Mouse (Mus musculus) neural tube, embryonic 15.5 days (tissue): ENCODE measurements around the gene Hdhd3. TPM values are rescaled to one million over a fixed set of nuclear protein-coding genes. Genes with fewer than 3 reads are reported as not detected.
"Not testable (repeated sequence)": the region's sequence is repeated elsewhere in the genome, so short reads cannot be mapped to it uniquely, and the experiment has no call there.

Source experiments
- ATAC-seq: fragments of 200-750 bp; cut with Nextera tagmentation; 2 replicates; pipeline ENCODE4 v1.8.0; 2017; ENCODE audit warnings: mild to moderate bottlenecking, moderate TSS enrichment, moderate library complexity; ENCODE audit not compliant: low FRiP score
- H3K27ac ChIP-seq: fragments of 300-500 bp; sonication (generic); replicated peaks from 2 replicates; pipeline ENCODE4 v1.5.1; 2015; ENCODE audit warnings: mild to moderate bottlenecking, inconsistent platforms
- H3K27me3 ChIP-seq: fragments of 300-500 bp; sonication (generic); replicated peaks from 2 replicates; pipeline ENCODE4 v1.6.1; 2015; ENCODE audit warnings: inconsistent platforms
- H3K36me3 ChIP-seq: fragments of 300-500 bp; sonication (generic); 2 replicates; pipeline ENCODE4 v1.6.1; 2015; ENCODE audit warnings: inconsistent platforms
- H3K4me1 ChIP-seq: fragments of 300-500 bp; sonication (generic); 2 replicates; pipeline ENCODE4 v1.6.1; 2015; ENCODE audit warnings: inconsistent platforms
- H3K4me2 ChIP-seq: fragments of 300-500 bp; sonication (generic); 2 replicates; pipeline ENCODE4 v1.6.1; 2015; ENCODE audit warnings: inconsistent platforms, mild to moderate bottlenecking, moderate library complexity
- H3K4me3 ChIP-seq: fragments of 300-500 bp; sonication (generic); replicated peaks from 2 replicates; pipeline ENCODE4 v1.5.1; 2015; ENCODE audit warnings: mild to moderate bottlenecking, inconsistent platforms
- H3K9ac ChIP-seq: fragments of 300-500 bp; sonication (generic); replicated peaks from 2 replicates; pipeline ENCODE4 v1.6.1; 2015; ENCODE audit warnings: mild to moderate bottlenecking, inconsistent platforms
- H3K9me3 ChIP-seq: fragments of 300-500 bp; sonication (generic); replicated peaks from 2 replicates; pipeline ENCODE4 v1.6.1; 2016; ENCODE audit warnings: inconsistent platforms
- WGBS: fragments of 180-500 bp; shearing (Covaris S2); methylation state at CpG from one replicate; pipeline ENCODE4 v1.1.7; 2015; ENCODE audit warnings: mixed read lengths; 5-methylcytosine and 5-hydroxymethylcytosine counted together
- polyA plus RNA-seq: library from polyadenylated mRNA; unstranded; fragments of >200 nt; fragmentation: Nextera tagmentation; extraction: Ambion mirVana; gene quantifications from 2 replicates; pipeline ENCODE4 v1.2.1, GENCODE M21; 2015

The Hdhd3 gene
- polyA plus RNA-seq, 1 experiment from 2014 or later = 12.6 TPM

GRCm38 (mm10) chr4:62486162-62486696, 17.0 kb downstream of the Hdhd3 start:
- H3K4me1 ChIP-seq = no peaks in the 10 kb centered on the region
- H3K27me3 ChIP-seq = peaks cover 8% of the 10 kb centered on the region; the same call in 1 of the 2 replicates
- no peak overlapping the region for H3K4me3 ChIP-seq
- no peak overlapping the region for H3K27ac ChIP-seq
- H3K36me3 ChIP-seq = no peaks in the 10 kb centered on the region
- 93% methylated on average over 15 of the region's 15 CpGs for WGBS
- no peak for ATAC-seq
- no peak overlapping the region for H3K4me2 ChIP-seq
- no peaks in the 10 kb centered on the region for H3K9me3 ChIP-seq
- no peak overlapping the region for H3K9ac ChIP-seq

- H3K4me3 ChIP-seq = no peak overlapping the region
- WGBS = 86% methylated on average over 8 of the region's 8 CpGs
- H3K27me3 ChIP-seq = peaks cover 8% of the 10 kb centered on the region; the same call in 1 of the 2 replicates
- H3K27ac ChIP-seq = no peak overlapping the region
- ATAC-seq = no peak
- no peaks in the 10 kb centered on the region for H3K4me1 ChIP-seq
- H3K9me3 ChIP-seq = no peaks in the 10 kb centered on the region
- H3K9ac ChIP-seq = no peak overlapping the region
- no peaks in the 10 kb centered on the region for H3K36me3 ChIP-seq
- no peak overlapping the region for H3K4me2 ChIP-seq
Measured at GRCm38 (mm10) chr4:62485450-62486161, 17.7 kb downstream of the Hdhd3 start.

GRCm38 (mm10) chr4:62484928-62485327, 18.3 kb downstream of the Hdhd3 start:
- peaks cover 10% of the 10 kb centered on the region; the same call in 1 of the 2 replicates for H3K27me3 ChIP-seq
- no peak overlapping the region for H3K4me2 ChIP-seq
- ATAC-seq = no peak
- WGBS = 90% methylated on average over 3 of the region's 3 CpGs
- no peaks in the 10 kb centered on the region for H3K36me3 ChIP-seq
- H3K4me3 ChIP-seq = no peak overlapping the region
- no peaks in the 10 kb centered on the region for H3K9me3 ChIP-seq
- H3K27ac ChIP-seq = no peak overlapping the region
- peaks cover 3% of the 10 kb centered on the region for H3K4me1 ChIP-seq
- no peak overlapping the region for H3K9ac ChIP-seq

DNA sequence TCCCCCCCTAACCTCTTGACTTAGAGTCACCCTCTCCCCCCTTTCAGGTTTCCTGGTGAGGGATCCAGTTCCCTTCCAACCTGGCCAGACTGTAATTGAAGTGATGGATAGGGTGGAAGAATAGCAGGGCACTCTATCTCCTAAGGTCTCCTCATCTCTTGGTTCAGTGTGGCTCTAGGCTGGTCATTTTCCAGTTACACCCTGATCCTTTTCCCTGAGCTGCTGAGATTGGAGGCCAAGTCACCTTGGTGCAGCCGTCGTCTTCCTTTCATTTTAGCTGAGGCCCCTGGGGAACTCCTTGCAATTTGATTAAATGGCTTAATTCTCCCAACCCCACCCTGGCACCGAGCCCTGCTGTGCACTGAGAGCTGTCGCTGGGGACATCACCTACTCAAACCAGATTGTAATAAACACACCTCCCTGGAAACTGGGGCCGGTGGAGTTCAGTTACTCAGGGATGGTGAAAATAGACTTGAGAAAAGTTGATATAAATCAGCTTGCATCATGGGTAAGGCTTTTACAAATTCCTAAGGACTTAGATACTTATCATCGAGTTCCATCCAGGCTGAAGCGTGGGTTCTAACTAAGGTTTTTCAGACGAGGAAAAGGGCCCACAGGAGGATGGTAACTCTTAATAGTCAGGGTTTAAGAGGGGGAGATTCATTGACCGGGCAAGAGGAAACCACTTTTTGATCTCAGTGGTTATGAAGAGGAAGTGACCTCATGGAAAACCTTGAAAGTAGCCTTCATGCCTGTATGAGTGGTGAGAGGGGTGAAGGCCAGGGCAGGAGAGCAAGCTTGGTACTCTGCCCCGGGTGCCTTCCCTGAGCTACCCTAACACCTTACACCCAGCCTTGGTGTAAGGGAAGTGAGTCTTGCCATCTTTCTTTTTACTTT, 22.3 kb downstream of the Hdhd3 start:
- H3K9me3 ChIP-seq = no peaks in the 10 kb centered on the region
- no peak overlapping the region for H3K27ac ChIP-seq
- H3K4me2 ChIP-seq = 0 out of 2 replicates have a peak overlapping the region, but pooled peaks have one; percentile 80
- peaks cover 31% of the 10 kb centered on the region for H3K27me3 ChIP-seq
- WGBS = 48% methylated on average over 10 of the region's 10 CpGs
- ATAC-seq = 0 out of 2 replicates have a peak, but pooled peaks have one; percentile 34
- peaks cover 12% of the 10 kb centered on the region for H3K4me1 ChIP-seq
- no peak overlapping the region for H3K4me3 ChIP-seq
- no peak overlapping the region for H3K9ac ChIP-seq
- no peaks in the 10 kb centered on the region for H3K36me3 ChIP-seq

DNA sequence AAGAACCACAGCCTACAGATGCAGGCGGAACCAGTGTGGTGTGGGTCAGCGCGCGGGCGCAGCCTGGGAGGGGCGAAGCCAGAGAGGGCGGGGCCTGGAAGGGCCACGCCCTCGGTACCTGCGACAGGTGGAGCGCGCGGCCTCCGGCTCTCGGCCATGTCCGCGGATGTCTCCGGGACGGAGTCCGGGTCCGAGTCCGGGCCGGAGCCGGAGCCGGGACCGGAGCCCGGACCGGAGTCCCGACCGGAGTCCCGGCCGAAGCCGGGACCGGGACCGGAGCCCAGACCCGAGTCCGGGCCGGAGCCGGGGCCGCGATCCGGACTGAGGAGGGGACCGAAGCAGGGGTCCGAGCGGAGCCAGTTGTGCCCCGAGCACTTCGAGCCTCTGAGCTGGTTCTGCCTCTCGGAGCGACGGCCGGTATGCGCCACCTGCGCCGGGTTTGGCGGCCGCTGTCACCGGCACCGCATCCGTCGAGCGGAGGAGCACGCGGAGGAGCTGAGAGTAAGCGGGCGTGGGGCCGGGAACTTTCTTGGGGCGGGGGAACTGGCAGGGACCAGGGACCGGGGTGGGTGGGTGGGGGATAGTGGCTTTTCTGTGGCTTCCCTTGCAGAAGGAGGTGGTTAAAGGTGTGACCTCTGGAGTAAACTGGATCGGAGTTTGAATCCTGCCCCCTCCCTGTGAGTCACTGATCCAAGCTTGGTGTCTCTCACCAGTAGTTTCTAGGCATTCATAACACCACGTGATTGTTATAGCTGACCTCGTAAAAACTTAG, 23.1 kb downstream of the Hdhd3 start, which contains the start of gene Bspry:
Gene Bspry (plus strand): TSS at position 117 of the 772 bp plus-strand sequence.
- Histone ChIP-seq H3K9me3 (no peaks in the 10 kb centered on the region), H3K36me3 (no peaks in the 10 kb centered on the region), H3K4me3 (peak within 1 kb of the TSS; percentile 42), H3K9ac (no peak within 1 kb of the TSS), H3K4me2 (peak within 1 kb of the TSS; percentile 80), H3K27ac (no peak within 1 kb of the TSS), H3K4me1 (peaks cover 12% of the 10 kb centered on the region), H3K27me3 (peaks cover 31% of the 10 kb centered on the region)
- whole genome bisulfite sequencing = 2% methylated on average over 70 of the region's 71 CpGs
- peak; percentile 86 for ATAC-seq

- 17% methylated on average over 11 of the region's 11 CpGs for WGBS
- H3K27ac ChIP-seq, H3K36me3 ChIP-seq, H3K9me3 ChIP-seq, H3K9ac ChIP-seq: not testable (repeated sequence)
- ATAC-seq = peak; percentile 22; the same call in 1 of the 2 replicates
- Histone ChIP-seq H3K27me3 (peaks cover 31% of the 10 kb centered on the region), H3K4me3 (peak overlapping the region; percentile 42), H3K4me2 (peak overlapping the region; percentile 80), H3K4me1 (peaks cover 12% of the 10 kb centered on the region)
Measured at GRCm38 (mm10) chr4:62479593-62479936, 23.7 kb downstream of the Hdhd3 start.

GRCm38 (mm10) chr4:62477542-62478244, 25.6 kb downstream of the Hdhd3 start:
- 89% methylated on average over 6 of the region's 6 CpGs for WGBS
- peaks cover 33% of the 10 kb centered on the region for H3K27me3 ChIP-seq
- no peak overlapping the region for H3K4me3 ChIP-seq
- no peak overlapping the region for H3K4me2 ChIP-seq
- no peaks in the 10 kb centered on the region for H3K36me3 ChIP-seq
- no peaks in the 10 kb centered on the region for H3K9me3 ChIP-seq
- H3K4me1 ChIP-seq = peaks cover 12% of the 10 kb centered on the region
- ATAC-seq = no peak
- no peak overlapping the region for H3K27ac ChIP-seq
- H3K9ac ChIP-seq = no peak overlapping the region

- Histone ChIP-seq H3K36me3 (no peaks in the 10 kb centered on the region), H3K27me3 (peaks cover 25% of the 10 kb centered on the region), H3K4me2 (no peak overlapping the region), H3K9ac (no peak overlapping the region), H3K4me1 (peaks cover 15% of the 10 kb centered on the region), H3K4me3 (no peak overlapping the region), H3K27ac (no peak overlapping the region), H3K9me3 (no peaks in the 10 kb centered on the region)
- 86% methylated on average over 6 of the region's 6 CpGs for WGBS
- no peak for ATAC-seq
Measured at GRCm38 (mm10) chr4:62475793-62476192, 27.5 kb downstream of the Hdhd3 start.

DNA sequence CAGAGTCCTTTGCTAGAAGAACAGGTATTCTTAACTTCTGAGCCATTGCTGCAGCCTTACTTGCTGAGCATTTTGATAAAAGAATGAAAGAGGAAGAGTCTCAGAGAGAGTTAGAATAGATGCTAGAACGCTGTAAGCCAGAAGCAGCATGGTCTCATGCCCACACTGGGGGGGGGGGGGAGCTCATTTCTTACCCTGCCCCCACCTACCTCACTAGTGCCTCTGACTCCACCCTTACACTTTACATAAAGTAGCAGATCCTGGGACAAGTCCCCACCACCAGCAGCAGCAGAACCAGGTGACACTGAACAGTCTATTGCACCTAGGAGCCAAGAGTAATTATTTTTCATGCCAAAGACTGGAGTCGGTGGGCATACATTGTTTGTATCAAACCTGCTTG, 28.1 kb downstream of the Hdhd3 start:
- Histone ChIP-seq H3K4me2 (no peak overlapping the region), H3K4me3 (no peak overlapping the region), H3K4me1 (peaks cover 17% of the 10 kb centered on the region), H3K36me3 (no peaks in the 10 kb centered on the region), H3K9ac (no peak overlapping the region), H3K9me3 (no peaks in the 10 kb centered on the region), H3K27me3 (peaks cover 25% of the 10 kb centered on the region), H3K27ac (no peak overlapping the region)
- 84% methylated on average over 2 of the region's 2 CpGs for WGBS
- no peak for ATAC-seq

DNA sequence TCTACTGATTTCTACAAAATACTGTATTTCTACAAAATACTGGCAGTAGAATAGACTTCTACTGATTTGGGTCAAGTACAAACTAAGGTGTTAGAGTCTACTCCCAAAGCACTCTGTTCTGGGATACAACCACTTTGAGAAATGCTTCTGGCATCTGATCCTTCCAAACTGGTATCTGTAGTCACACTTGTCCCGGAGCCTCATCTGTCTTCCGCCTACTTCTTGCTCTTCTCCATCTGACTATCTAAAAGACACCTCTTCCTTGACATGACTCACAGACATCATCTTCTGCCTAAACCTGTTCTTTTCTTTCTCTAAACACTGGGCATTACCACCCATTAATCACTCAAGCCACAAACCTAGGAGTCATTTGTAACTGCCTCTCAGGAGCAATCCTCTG, 31.2 kb downstream of the Hdhd3 start:
- Histone ChIP-seq H3K9ac (no peak overlapping the region), H3K27ac (no peak overlapping the region), H3K9me3 (no peaks in the 10 kb centered on the region), H3K4me3 (no peak overlapping the region), H3K4me1 (peaks cover 8% of the 10 kb centered on the region), H3K4me2 (no peak overlapping the region), H3K36me3 (no peaks in the 10 kb centered on the region), H3K27me3 (peaks cover 3% of the 10 kb centered on the region; the same call in 1 of the 2 replicates)
- WGBS = 97% methylated on average over 2 of the region's 2 CpGs
- ATAC-seq = no peak
